Mouse (Mus musculus) neural tube, embryonic 15.5 days (tissue): ENCODE data around the gene Foxn3. TPM values are rescaled to one million over a fixed set of nuclear protein-coding genes. Genes with fewer than 3 reads are reported as not detected.

Experiments
- ATAC-seq: fragments of 200-750 bp; cut with Nextera tagmentation; 2 replicates; pipeline ENCODE4 v1.8.0; 2017; ENCODE audit warnings: mild to moderate bottlenecking, moderate TSS enrichment, moderate library complexity; ENCODE audit not compliant: low FRiP score
- H3K27ac ChIP-seq: fragments of 300-500 bp; sonication (generic); replicated peaks from 2 replicates; pipeline ENCODE4 v1.5.1; 2015; ENCODE audit warnings: mild to moderate bottlenecking, inconsistent platforms
- H3K27me3 ChIP-seq: fragments of 300-500 bp; sonication (generic); replicated peaks from 2 replicates; pipeline ENCODE4 v1.6.1; 2015; ENCODE audit warnings: inconsistent platforms
- H3K36me3 ChIP-seq: fragments of 300-500 bp; sonication (generic); 2 replicates; pipeline ENCODE4 v1.6.1; 2015; ENCODE audit warnings: inconsistent platforms
- H3K4me1 ChIP-seq: fragments of 300-500 bp; sonication (generic); 2 replicates; pipeline ENCODE4 v1.6.1; 2015; ENCODE audit warnings: inconsistent platforms
- H3K4me2 ChIP-seq: fragments of 300-500 bp; sonication (generic); 2 replicates; pipeline ENCODE4 v1.6.1; 2015; ENCODE audit warnings: inconsistent platforms, mild to moderate bottlenecking, moderate library complexity
- H3K4me3 ChIP-seq: fragments of 300-500 bp; sonication (generic); replicated peaks from 2 replicates; pipeline ENCODE4 v1.5.1; 2015; ENCODE audit warnings: mild to moderate bottlenecking, inconsistent platforms
- H3K9ac ChIP-seq: fragments of 300-500 bp; sonication (generic); replicated peaks from 2 replicates; pipeline ENCODE4 v1.6.1; 2015; ENCODE audit warnings: mild to moderate bottlenecking, inconsistent platforms
- H3K9me3 ChIP-seq: fragments of 300-500 bp; sonication (generic); replicated peaks from 2 replicates; pipeline ENCODE4 v1.6.1; 2016; ENCODE audit warnings: inconsistent platforms
- WGBS: fragments of 180-500 bp; shearing (Covaris S2); methylation state at CpG from one replicate; pipeline ENCODE4 v1.1.7; 2015; ENCODE audit warnings: mixed read lengths; 5-methylcytosine and 5-hydroxymethylcytosine counted together
- polyA plus RNA-seq: library from polyadenylated mRNA; unstranded; fragments of >200 nt; fragmentation: Nextera tagmentation; extraction: Ambion mirVana; gene quantifications from 2 replicates; pipeline ENCODE4 v1.2.1, GENCODE M21; 2015

The Foxn3 gene
- polyA plus RNA-seq, 1 experiment from 2014 or later: 84.4 TPM

DNA sequence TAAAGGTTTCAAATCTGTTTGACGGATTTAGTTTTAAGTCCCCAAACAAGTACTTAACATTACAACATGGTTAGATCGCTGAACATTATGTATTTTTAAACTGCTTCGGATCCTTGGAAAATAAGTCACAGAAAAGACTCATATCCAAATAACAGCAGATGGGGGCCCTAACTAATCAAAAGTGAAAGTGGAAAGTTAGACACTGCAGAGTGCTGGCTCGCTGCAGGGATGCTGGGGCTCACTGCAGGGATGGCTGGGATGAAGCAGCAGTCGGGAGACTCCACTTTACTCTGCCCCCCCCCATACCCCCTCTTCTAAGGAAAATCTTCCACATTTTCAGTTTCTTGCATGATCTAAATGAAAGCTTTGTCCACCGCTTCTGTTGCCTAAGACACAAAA, 156.1 kb downstream of the Foxn3 start:
- Histone ChIP-seq H3K27ac (no peak overlapping the region), H3K4me3 (no peak overlapping the region)

DNA sequence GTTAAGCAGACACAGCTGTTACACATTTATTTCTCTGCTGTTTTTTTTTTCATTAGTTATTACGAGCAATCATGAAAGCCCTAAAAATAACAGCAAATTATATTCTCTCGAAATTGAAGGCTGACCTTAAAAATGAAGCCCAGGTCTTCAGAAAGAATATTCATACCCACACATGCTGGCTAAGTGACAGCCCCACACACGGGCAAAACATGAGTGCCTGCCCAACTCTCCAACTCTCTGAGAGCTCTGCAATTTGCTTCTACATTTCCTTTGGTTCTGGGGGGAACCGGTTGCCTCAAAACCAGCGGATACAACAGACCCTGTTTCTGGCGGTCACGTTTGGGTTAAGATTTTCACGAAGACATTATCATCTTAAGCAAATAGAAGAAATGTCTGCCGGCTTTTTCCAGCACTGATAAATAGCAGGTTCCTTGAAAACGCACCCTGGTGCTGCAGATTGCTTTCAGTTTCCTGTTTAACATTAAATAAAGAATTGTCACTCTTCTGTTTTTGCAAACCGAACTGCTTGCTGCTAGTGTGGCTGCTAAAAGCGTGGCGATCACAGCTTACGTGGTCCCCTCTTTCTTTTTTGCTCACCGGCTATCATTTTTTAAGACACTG, 156.6 kb downstream of the Foxn3 start:
- no peaks in the 10 kb centered on the region for H3K27me3 ChIP-seq
- 0 out of 2 replicates have a peak overlapping the region, but pooled peaks have one; percentile 14 for H3K27ac ChIP-seq
- ATAC-seq: no peak
- no peak overlapping the region for H3K4me3 ChIP-seq
- peaks cover 9% of the 10 kb centered on the region for H3K4me1 ChIP-seq
- WGBS: 55% methylated on average over 15 of the region's 15 CpGs
- no peaks in the 10 kb centered on the region for H3K9me3 ChIP-seq
- H3K4me2 ChIP-seq: 0 out of 2 replicates have a peak overlapping the region, but pooled peaks have one; percentile 1
- no peaks in the 10 kb centered on the region for H3K36me3 ChIP-seq
- no peak overlapping the region for H3K9ac ChIP-seq

More for the DNA sequence above, 156.1 kb downstream of the Foxn3 start:
- Histone ChIP-seq H3K4me2 (0 out of 2 replicates have a peak overlapping the region, but pooled peaks have one; percentile 1), H3K4me1 (peaks cover 9% of the 10 kb centered on the region), H3K36me3 (no peaks in the 10 kb centered on the region), H3K9me3 (no peaks in the 10 kb centered on the region), H3K9ac (no peak overlapping the region), H3K27me3 (no peaks in the 10 kb centered on the region)
- 56% methylated on average over 6 of the region's 6 CpGs for whole genome bisulfite sequencing
- ATAC-seq: no peak

DNA sequence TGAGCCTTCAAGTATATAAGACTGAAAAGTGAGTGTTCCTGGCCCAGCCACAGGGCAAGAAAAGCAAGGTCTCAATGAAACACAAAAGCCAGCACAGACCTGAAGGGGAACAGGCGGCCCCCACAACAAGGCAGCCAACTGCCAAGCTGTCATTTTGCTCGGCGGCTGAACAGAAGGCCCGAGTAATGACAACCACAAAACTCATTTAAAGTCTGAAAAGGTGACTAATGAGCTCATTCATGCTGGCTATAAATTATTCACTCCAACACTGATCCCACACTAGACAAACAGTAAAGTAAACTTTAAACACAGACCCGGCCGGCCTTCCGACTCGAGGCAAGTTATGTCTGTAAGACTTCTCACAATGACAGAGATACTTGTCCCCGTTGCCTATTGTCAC, 157.1 kb downstream of the Foxn3 start:
- Histone ChIP-seq H3K4me1 (peaks cover 9% of the 10 kb centered on the region), H3K36me3 (no peaks in the 10 kb centered on the region), H3K27ac (no peak overlapping the region), H3K27me3 (no peaks in the 10 kb centered on the region), H3K4me3 (no peak overlapping the region), H3K9ac (no peak overlapping the region), H3K9me3 (no peaks in the 10 kb centered on the region), H3K4me2 (no peak overlapping the region)
- WGBS: 11% methylated on average over 9 of the region's 9 CpGs
- no peak for ATAC-seq

DNA sequence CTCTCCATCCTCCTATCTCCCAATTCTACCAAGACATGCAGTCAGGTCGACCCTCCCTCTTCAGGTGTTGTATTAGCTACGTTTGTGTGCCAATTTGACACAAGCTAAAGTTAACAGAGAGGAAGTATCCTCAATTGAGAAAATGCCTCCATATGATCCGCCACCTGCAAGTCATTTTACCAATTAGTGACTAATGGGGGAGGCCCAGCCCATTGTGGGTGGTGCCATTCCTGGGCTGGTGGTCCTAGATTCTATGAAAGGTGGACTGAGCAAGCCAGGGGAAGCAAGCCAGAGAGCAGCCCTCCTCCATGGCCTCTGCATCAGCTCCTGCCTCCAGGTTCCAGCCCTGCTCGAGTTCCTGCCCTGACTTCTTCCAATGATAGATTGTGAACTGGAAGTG, 158.0 kb downstream of the Foxn3 start:
- ATAC-seq: no peak
- whole genome bisulfite sequencing: 82% methylated on average over 4 of the region's 4 CpGs

DNA sequence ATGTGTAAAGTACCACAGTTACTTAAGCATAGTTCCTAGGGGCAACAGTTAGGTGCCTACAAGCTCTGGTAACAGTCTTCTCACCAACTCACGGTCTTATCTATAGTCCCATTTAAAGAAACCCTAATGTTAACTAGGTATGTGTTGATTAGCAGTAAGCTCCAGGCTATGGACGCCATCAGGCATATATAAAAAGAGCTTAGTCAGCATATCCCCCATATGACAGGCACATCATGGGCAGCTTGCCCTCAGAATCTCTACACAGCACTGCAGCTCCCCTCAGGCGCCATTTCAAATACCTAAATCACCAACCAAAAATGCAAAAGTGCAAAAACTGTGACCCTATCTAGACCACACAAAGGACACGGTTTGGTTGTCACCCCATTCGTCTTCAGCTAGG, 160.4 kb downstream of the Foxn3 start:
- Histone ChIP-seq H3K4me2 (no peak overlapping the region), H3K27me3 (no peaks in the 10 kb centered on the region), H3K4me1 (0 out of 2 replicates have a peak, but pooled peaks cover 3% of the 10 kb centered on the region), H3K27ac (no peak overlapping the region), H3K9ac (no peak overlapping the region), H3K4me3 (no peak overlapping the region), H3K36me3 (no peaks in the 10 kb centered on the region), H3K9me3 (no peaks in the 10 kb centered on the region)
- no peak for ATAC-seq
- WGBS: 91% methylated on average over 5 of the region's 5 CpGs

More for the DNA sequence above, 158.0 kb downstream of the Foxn3 start:
- no peak overlapping the region for H3K4me2 ChIP-seq
- no peaks in the 10 kb centered on the region for H3K36me3 ChIP-seq
- peaks cover 9% of the 10 kb centered on the region for H3K4me1 ChIP-seq
- no peak overlapping the region for H3K9ac ChIP-seq
- H3K4me3 ChIP-seq: no peak overlapping the region
- H3K27me3 ChIP-seq: no peaks in the 10 kb centered on the region
- H3K9me3 ChIP-seq: no peaks in the 10 kb centered on the region
- H3K27ac ChIP-seq: no peak overlapping the region

DNA sequence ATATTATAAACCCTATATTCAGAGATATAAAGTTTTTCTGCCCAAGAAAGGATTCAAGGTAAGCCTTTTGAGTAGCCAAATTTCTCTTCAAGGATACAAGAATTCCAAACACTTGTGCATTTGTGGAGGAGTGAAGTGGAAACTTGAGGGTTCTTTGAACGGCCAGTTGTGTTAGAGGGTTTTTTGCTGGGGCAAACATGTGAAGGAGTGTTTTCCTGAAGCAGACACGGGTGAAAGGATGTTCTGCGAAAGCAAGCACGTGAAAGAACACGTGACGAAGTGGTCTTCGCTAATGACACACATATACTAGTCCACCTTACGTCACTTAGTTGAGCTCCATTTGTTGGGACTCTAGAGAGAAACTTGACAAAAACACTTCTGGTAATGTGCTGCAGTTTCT, 162.5 kb downstream of the Foxn3 start:
- H3K27ac ChIP-seq: no peak overlapping the region
- no peak overlapping the region for H3K4me3 ChIP-seq
- no peak overlapping the region for H3K9ac ChIP-seq
- WGBS: 94% methylated on average over 8 of the region's 8 CpGs
- no peaks in the 10 kb centered on the region for H3K36me3 ChIP-seq
- no peaks in the 10 kb centered on the region for H3K4me1 ChIP-seq
- ATAC-seq: no peak
- no peaks in the 10 kb centered on the region for H3K9me3 ChIP-seq
- no peak overlapping the region for H3K4me2 ChIP-seq
- H3K27me3 ChIP-seq: no peaks in the 10 kb centered on the region

DNA sequence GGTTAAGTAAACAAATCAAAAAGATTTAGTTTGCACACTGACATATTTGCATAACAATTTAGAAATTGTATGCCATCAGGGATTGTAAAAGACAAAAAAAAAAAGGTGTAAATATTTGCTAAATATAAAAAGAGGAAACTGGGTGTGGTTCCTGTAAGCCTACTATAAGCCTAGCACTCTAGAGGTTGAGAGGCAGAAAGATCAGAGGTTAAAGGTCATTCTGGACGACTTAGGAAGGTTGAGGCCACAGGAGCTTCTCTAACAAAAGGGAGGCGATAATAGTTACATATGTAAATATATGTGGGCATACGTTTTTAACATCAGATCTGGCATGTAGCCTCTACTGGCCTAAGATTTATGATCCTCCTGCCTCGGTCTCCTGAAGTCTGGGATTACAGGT, 163.8 kb downstream of the Foxn3 start:
- no peaks in the 10 kb centered on the region for H3K36me3 ChIP-seq
- H3K27me3 ChIP-seq: no peaks in the 10 kb centered on the region
- no peak overlapping the region for H3K9ac ChIP-seq
- H3K4me1 ChIP-seq: no peaks in the 10 kb centered on the region
- WGBS: 75% methylated on average over 4 of the region's 4 CpGs
- no peak for ATAC-seq
- no peak overlapping the region for H3K27ac ChIP-seq
- no peak overlapping the region for H3K4me2 ChIP-seq
- no peak overlapping the region for H3K4me3 ChIP-seq
- H3K9me3 ChIP-seq: no peaks in the 10 kb centered on the region

DNA sequence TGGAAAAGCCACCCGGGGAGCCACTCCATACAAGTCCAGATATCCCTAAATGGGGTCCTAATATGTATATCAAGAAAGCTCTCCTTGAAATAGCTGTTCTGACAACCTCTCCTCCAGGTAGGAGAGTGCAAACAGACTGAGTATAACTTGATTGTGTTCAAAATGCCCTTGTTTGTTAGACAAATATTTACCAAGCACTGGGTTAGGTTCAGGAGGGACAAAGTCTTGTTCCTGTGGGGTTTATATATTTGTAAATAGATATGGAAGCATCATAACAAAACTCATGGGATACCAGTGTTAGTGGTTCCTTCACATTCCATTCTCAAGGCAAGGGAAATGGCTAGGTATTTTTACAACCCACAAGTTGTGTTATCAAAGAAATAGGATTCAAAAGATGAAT, 166.9 kb downstream of the Foxn3 start:
- Histone ChIP-seq H3K9me3 (no peaks in the 10 kb centered on the region), H3K4me1 (peaks cover 11% of the 10 kb centered on the region), H3K9ac (no peak overlapping the region), H3K4me2 (no peak overlapping the region), H3K36me3 (no peaks in the 10 kb centered on the region), H3K27me3 (no peaks in the 10 kb centered on the region), H3K4me3 (no peak overlapping the region), H3K27ac (no peak overlapping the region)
- WGBS: 100% methylated on average over 1 of the region's 1 CpGs
- ATAC-seq: no peak

DNA sequence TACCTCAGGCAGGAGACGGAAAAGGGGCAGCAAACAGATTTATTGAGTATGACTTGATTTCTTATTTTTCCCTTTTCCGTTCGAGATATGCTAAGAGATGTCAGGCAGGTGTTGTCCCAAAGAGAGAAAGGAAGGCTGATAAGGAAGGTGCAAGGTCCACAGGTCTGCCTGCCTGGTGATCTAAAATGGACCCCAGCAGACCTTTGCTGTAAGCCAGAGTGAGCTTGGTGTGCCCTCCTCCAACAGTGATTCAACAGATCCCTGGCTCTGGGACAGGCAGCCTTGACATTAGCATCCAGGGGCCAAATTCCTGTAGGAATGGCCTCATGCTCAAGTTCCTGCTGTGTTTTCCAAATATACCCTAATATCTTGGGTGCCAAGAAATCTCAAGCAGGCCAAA, 168.3 kb downstream of the Foxn3 start:
- H3K4me1 ChIP-seq: peaks cover 24% of the 10 kb centered on the region
- no peak overlapping the region for H3K27ac ChIP-seq
- ATAC-seq: no peak
- H3K27me3 ChIP-seq: no peaks in the 10 kb centered on the region
- no peaks in the 10 kb centered on the region for H3K36me3 ChIP-seq
- H3K9ac ChIP-seq: no peak overlapping the region
- WGBS: 85% methylated on average over 3 of the region's 3 CpGs
- no peak overlapping the region for H3K4me3 ChIP-seq
- no peaks in the 10 kb centered on the region for H3K9me3 ChIP-seq
- H3K4me2 ChIP-seq: no peak overlapping the region

DNA sequence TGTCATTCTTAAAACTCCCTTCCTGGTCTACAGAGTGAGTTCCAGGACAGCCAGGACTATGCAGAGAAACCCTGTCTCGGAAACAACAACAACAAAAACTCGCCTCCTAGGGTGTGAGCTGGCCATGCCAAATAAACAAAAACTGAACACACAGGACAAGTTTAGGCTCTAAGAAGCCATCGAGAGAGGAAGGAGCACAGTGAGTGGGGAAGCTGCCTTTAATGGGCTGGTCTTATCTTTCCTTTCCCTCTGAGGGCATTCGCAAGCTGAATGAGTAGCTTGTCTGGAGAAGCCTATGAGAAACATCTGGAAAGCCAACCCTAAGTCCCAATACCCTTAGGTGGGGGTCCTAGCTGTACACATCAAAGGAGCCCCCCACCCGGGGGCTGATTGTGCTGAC, 168.7 kb downstream of the Foxn3 start:
- Histone ChIP-seq H3K9me3 (no peaks in the 10 kb centered on the region), H3K4me3 (no peak overlapping the region), H3K4me1 (peaks cover 27% of the 10 kb centered on the region), H3K4me2 (no peak overlapping the region), H3K36me3 (no peaks in the 10 kb centered on the region), H3K9ac (no peak overlapping the region), H3K27me3 (no peaks in the 10 kb centered on the region), H3K27ac (no peak overlapping the region)
- 67% methylated on average over 5 of the region's 5 CpGs for WGBS
- no peak for ATAC-seq

DNA sequence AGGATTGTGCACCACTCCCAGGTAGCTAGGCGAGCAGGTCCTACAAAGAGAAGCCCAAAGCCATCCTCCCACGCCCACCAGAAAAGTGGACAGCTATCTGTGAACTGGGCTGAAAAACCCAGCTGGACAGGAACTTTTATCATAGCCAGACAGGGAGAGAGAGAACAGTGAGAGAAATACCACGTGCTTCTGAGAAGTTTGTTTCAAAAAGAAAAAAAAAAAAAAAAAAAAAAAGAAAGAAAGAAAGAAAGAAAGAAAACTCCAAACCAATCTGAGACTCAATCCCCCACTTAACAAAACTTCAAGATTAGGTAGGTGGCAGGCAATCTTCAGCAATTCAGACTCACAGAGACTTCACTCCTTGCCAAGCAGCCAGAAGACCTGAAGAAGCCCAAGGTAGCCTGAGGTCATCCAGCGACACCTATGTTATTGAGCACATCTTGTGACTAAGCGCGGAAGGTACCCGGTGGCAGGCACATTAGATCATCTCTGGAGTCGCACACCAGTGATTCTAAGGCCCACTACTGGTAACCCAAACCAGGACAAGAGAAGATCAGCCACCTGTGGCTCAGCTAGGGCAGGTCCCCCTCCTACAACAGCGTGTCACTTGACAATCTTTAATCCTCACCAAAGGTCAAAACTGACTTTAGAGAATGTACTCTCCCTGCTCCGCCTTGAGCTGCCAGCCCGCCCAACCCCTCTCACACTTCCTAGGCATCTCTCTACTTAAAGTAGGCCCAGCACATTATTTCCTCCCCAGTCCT, 169.3 kb downstream of the Foxn3 start:
- no peaks in the 10 kb centered on the region for H3K9me3 ChIP-seq
- H3K27me3 ChIP-seq: no peaks in the 10 kb centered on the region
- 55% methylated on average over 11 of the region's 11 CpGs for WGBS

More for the DNA sequence above, 169.3 kb downstream of the Foxn3 start:
- Histone ChIP-seq H3K4me2 (peak overlapping the region; percentile 77), H3K27ac (peak overlapping the region; percentile 89), H3K4me3 (peak overlapping the region; percentile 83), H3K9ac (peak overlapping the region; percentile 78; the same call in 1 of the 2 replicates), H3K4me1 (peaks cover 27% of the 10 kb centered on the region), H3K36me3 (no peaks in the 10 kb centered on the region)
- ATAC-seq: no peak
